Mouse (Mus musculus): Measurements from ENCODE around the gene Olfr493. TPM values are rescaled to one million over a fixed set of nuclear protein-coding genes. Genes with fewer than 3 reads are reported as not detected.

Olfr493 gene
- polyA plus RNA-seq (2012; rRNA removed) (not detected in 2 replicates), polyA plus RNA-seq (2014; fragmentation: Nextera tagmentation; extraction: Ambion mirVana) (not detected in 2 replicates)

- Histone ChIP-seq H3K4me3 (ENCODE audit: insufficient read depth in 1 of 2, low read depth in 2 of 2, low read length in 2 of 2) (no peak within 1 kb of the TSS), H3K27ac (no peak within 1 kb of the TSS), H3K27me3 (ENCODE audit: control insufficient read depth, insufficient read depth, low read length) (no peaks in the 10 kb centered on the region), H3K4me1 (replicated peaks; ENCODE audit: control insufficient read depth in 2 of 2, insufficient read depth in 2 of 2, low read length in 1 of 2) (no peaks in the 10 kb centered on the region), H3K4me2 (ENCODE audit: low read depth) (no peak within 1 kb of the TSS), H3K9ac (replicated peaks) (no peak within 1 kb of the TSS), H3K9me3 (ENCODE audit: control insufficient read depth, low read length) (no peaks in the 10 kb centered on the region), H3K36me3 (replicated peaks; ENCODE audit: control insufficient read depth, insufficient read depth, low read depth) (no peaks in the 10 kb centered on the region)
- no peak for DNase-seq (ENCODE audit: low read depth in 3 of 3, low spot score in 3 of 3)
- TF ChIP-seq CTCF (IDR thresholded peaks at IDR 0.05; ENCODE audit: low read depth), result no peak
- TF ChIP-seq EP300 (IDR thresholded peaks at IDR 0.05; ENCODE audit: low read depth), result no peak
- no peak for ATAC-seq (ENCODE audit: insufficient read depth)
- 24% methylated on average over 1 of the region's 1 CpGs for WGBS (ENCODE audit: insufficient replicate concordance)
Measured at GRCm38 (mm10) chr7:108346879-108347278, at the start of gene Olfr493. Gene Olfr493 (minus strand): TSS chr7:108346979.

GRCm38 (mm10) chr7:108392867-108393266 lies 46.1 kb upstream of the Olfr493 start, which contains the start of gene Olfr495:
Gene Olfr495 (plus strand): TSS chr7:108393167.
- no peaks in the 10 kb centered on the region for H3K27me3 ChIP-seq (ENCODE audit: control insufficient read depth, insufficient read depth, low read length)
- no peaks in the 10 kb centered on the region for H3K9me3 ChIP-seq (ENCODE audit: control insufficient read depth, low read length)
- H3K36me3 ChIP-seq (replicated peaks; ENCODE audit: control insufficient read depth, insufficient read depth, low read depth), result no peaks in the 10 kb centered on the region
- no peak within 1 kb of the TSS for H3K4me3 ChIP-seq (ENCODE audit: insufficient read depth in 1 of 2, low read depth in 2 of 2, low read length in 2 of 2)
- ATAC-seq (ENCODE audit: insufficient read depth) (no peak), DNase-seq (ENCODE audit: low read depth in 3 of 3, low spot score in 3 of 3) (no peak)
- H3K4me2 ChIP-seq (ENCODE audit: low read depth), result no peak within 1 kb of the TSS
- H3K27ac ChIP-seq, result no peak within 1 kb of the TSS
- WGBS (ENCODE audit: insufficient replicate concordance), result 22% methylated on average over 1 of the region's 1 CpGs
- TF ChIP-seq CTCF (IDR thresholded peaks at IDR 0.05; ENCODE audit: low read depth), result no peak
- no peak for TF ChIP-seq EP300 (IDR thresholded peaks at IDR 0.05; ENCODE audit: low read depth)
- no peaks in the 10 kb centered on the region for H3K4me1 ChIP-seq (replicated peaks; ENCODE audit: control insufficient read depth in 2 of 2, insufficient read depth in 2 of 2, low read length in 1 of 2)
- no peak within 1 kb of the TSS for H3K9ac ChIP-seq (replicated peaks)

GRCm38 (mm10) chr7:108365035-108365434 lies 18.3 kb upstream of the Olfr493 start, which contains the start of gene Olfr494:
Gene Olfr494 (plus strand): TSS chr7:108365335.
- WGBS (ENCODE audit: insufficient replicate concordance), result 44% methylated on average over 3 of the region's 3 CpGs
- no peak for DNase-seq (ENCODE audit: low read depth in 3 of 3, low spot score in 3 of 3)
- no peak for ATAC-seq (ENCODE audit: insufficient read depth)

GRCm38 (mm10) chr7:108323574-108323973 lies 23.2 kb downstream of the Olfr493 start, which contains the start of gene Olfr492:
Gene Olfr492 (minus strand): TSS chr7:108323674.
- ATAC-seq (ENCODE audit: insufficient read depth) (no peak), DNase-seq (ENCODE audit: low read depth in 3 of 3, low spot score in 3 of 3) (no peak)
- Histone ChIP-seq H3K4me2 (ENCODE audit: low read depth) (no peak within 1 kb of the TSS), H3K4me3 (ENCODE audit: insufficient read depth in 1 of 2, low read depth in 2 of 2, low read length in 2 of 2) (no peak within 1 kb of the TSS), H3K9me3 (ENCODE audit: control insufficient read depth, low read length) (no peaks in the 10 kb centered on the region), H3K4me1 (replicated peaks; ENCODE audit: control insufficient read depth in 2 of 2, insufficient read depth in 2 of 2, low read length in 1 of 2) (no peaks in the 10 kb centered on the region), H3K9ac (replicated peaks) (no peak within 1 kb of the TSS), H3K36me3 (replicated peaks; ENCODE audit: control insufficient read depth, insufficient read depth, low read depth) (no peaks in the 10 kb centered on the region), H3K27ac (no peak within 1 kb of the TSS), H3K27me3 (ENCODE audit: control insufficient read depth, insufficient read depth, low read length) (no peaks in the 10 kb centered on the region)
- TF ChIP-seq CTCF (IDR thresholded peaks at IDR 0.05; ENCODE audit: low read depth), result no peak
- WGBS (ENCODE audit: insufficient replicate concordance), result 44% methylated on average over 2 of the region's 2 CpGs

More at GRCm38 (mm10) chr7:108365035-108365434, 18.3 kb upstream of the Olfr493 start, which contains the start of gene Olfr494:
- Histone ChIP-seq H3K9me3 (ENCODE audit: control insufficient read depth, low read length) (no peaks in the 10 kb centered on the region), H3K4me1 (replicated peaks; ENCODE audit: control insufficient read depth in 2 of 2, insufficient read depth in 2 of 2, low read length in 1 of 2) (no peaks in the 10 kb centered on the region), H3K4me2 (ENCODE audit: low read depth) (no peak within 1 kb of the TSS), H3K27ac (no peak within 1 kb of the TSS), H3K27me3 (ENCODE audit: control insufficient read depth, insufficient read depth, low read length) (no peaks in the 10 kb centered on the region), H3K4me3 (ENCODE audit: insufficient read depth in 1 of 2, low read depth in 2 of 2, low read length in 2 of 2) (no peak within 1 kb of the TSS), H3K36me3 (replicated peaks; ENCODE audit: control insufficient read depth, insufficient read depth, low read depth) (no peaks in the 10 kb centered on the region), H3K9ac (replicated peaks) (no peak within 1 kb of the TSS)
- TF ChIP-seq CTCF (IDR thresholded peaks at IDR 0.05; ENCODE audit: low read depth) (no peak), EP300 (IDR thresholded peaks at IDR 0.05; ENCODE audit: low read depth) (no peak)

- ATAC-seq (ENCODE audit: insufficient read depth), result no peak
- TF ChIP-seq EP300 (IDR thresholded peaks at IDR 0.05; ENCODE audit: low read depth) (no peak), CTCF (IDR thresholded peaks at IDR 0.05; ENCODE audit: low read depth) (no peak)
Measured at GRCm38 (mm10) chr7:108313151-108313550, 33.6 kb downstream of the Olfr493 start, which contains the start of gene Olfr491. Gene Olfr491 (plus strand): TSS chr7:108313451.

More at GRCm38 (mm10) chr7:108313151-108313550, 33.6 kb downstream of the Olfr493 start, which contains the start of gene Olfr491:
- H3K4me1 ChIP-seq (replicated peaks; ENCODE audit: control insufficient read depth in 2 of 2, insufficient read depth in 2 of 2, low read length in 1 of 2), result no peaks in the 10 kb centered on the region
- H3K9me3 ChIP-seq (ENCODE audit: control insufficient read depth, low read length), result no peaks in the 10 kb centered on the region
- no peaks in the 10 kb centered on the region for H3K27me3 ChIP-seq (ENCODE audit: control insufficient read depth, insufficient read depth, low read length)
- no peak within 1 kb of the TSS for H3K27ac ChIP-seq
- DNase-seq (ENCODE audit: low read depth in 3 of 3, low spot score in 3 of 3), result no peak
- 24% methylated on average over 1 of the region's 1 CpGs for WGBS (ENCODE audit: insufficient replicate concordance)
- H3K36me3 ChIP-seq (replicated peaks; ENCODE audit: control insufficient read depth, insufficient read depth, low read depth), result no peaks in the 10 kb centered on the region
- no peak within 1 kb of the TSS for H3K9ac ChIP-seq (replicated peaks)
- H3K4me3 ChIP-seq (ENCODE audit: insufficient read depth in 1 of 2, low read depth in 2 of 2, low read length in 2 of 2), result no peak within 1 kb of the TSS
- no peak within 1 kb of the TSS for H3K4me2 ChIP-seq (ENCODE audit: low read depth)

Other genes starting within 250 kb of the Olfr493 start
- gene Olfr482, start 249.4 kb downstream of the Olfr493 start, polyA plus RNA-seq (2012; rRNA removed), result 0.01 TPM in 2 replicates
- gene Olfr482, start 249.4 kb downstream of the Olfr493 start, polyA plus RNA-seq (2014; fragmentation: Nextera tagmentation; extraction: Ambion mirVana), result not detected in 2 replicates
- not detected in 2 replicates for gene Olfr483, start 246.1 kb downstream of the Olfr493 start, polyA plus RNA-seq (2012; rRNA removed)
- gene Olfr483, start 246.1 kb downstream of the Olfr493 start, polyA plus RNA-seq (2014; fragmentation: Nextera tagmentation; extraction: Ambion mirVana), result not detected in 2 replicates
- not detected in 2 replicates for gene Olfr484, start 219.5 kb downstream of the Olfr493 start, polyA plus RNA-seq (2012; rRNA removed)
- gene Olfr484, start 219.5 kb downstream of the Olfr493 start, polyA plus RNA-seq (2014; fragmentation: Nextera tagmentation; extraction: Ambion mirVana), result not detected in 2 replicates
- not detected in 2 replicates for gene Olfr485, start 187.1 kb downstream of the Olfr493 start, polyA plus RNA-seq (2012; rRNA removed)
- not detected in 2 replicates for gene Olfr485, start 187.1 kb downstream of the Olfr493 start, polyA plus RNA-seq (2014; fragmentation: Nextera tagmentation; extraction: Ambion mirVana)
- gene Olfr486, start 174.2 kb downstream of the Olfr493 start, polyA plus RNA-seq (2012; rRNA removed), result not detected in 2 replicates
- gene Olfr486, start 174.2 kb downstream of the Olfr493 start, polyA plus RNA-seq (2014; fragmentation: Nextera tagmentation; extraction: Ambion mirVana), result not detected in 2 replicates
- not detected in 2 replicates for gene Olfr487, start 132.3 kb downstream of the Olfr493 start, polyA plus RNA-seq (2012; rRNA removed)
- gene Olfr487, start 132.3 kb downstream of the Olfr493 start, polyA plus RNA-seq (2014; fragmentation: Nextera tagmentation; extraction: Ambion mirVana), result not detected in 2 replicates
- gene Olfr488, start 88.6 kb downstream of the Olfr493 start, polyA plus RNA-seq (2012; rRNA removed), result not detected in 2 replicates
- not detected in 2 replicates for gene Olfr488, start 88.6 kb downstream of the Olfr493 start, polyA plus RNA-seq (2014; fragmentation: Nextera tagmentation; extraction: Ambion mirVana)
- gene Olfr490, start 58.0 kb downstream of the Olfr493 start, polyA plus RNA-seq (2012; rRNA removed), result not detected in 2 replicates
- not detected in 2 replicates for gene Olfr490, start 58.0 kb downstream of the Olfr493 start, polyA plus RNA-seq (2014; fragmentation: Nextera tagmentation; extraction: Ambion mirVana)
- not detected in 2 replicates for gene Olfr491, start 33.5 kb downstream of the Olfr493 start, polyA plus RNA-seq (2012; rRNA removed)
- gene Olfr491, start 33.5 kb downstream of the Olfr493 start, polyA plus RNA-seq (2014; fragmentation: Nextera tagmentation; extraction: Ambion mirVana), result not detected in 2 replicates
- gene Olfr492, start 23.3 kb downstream of the Olfr493 start, polyA plus RNA-seq (2012; rRNA removed), result not detected in 2 replicates
- not detected in 2 replicates for gene Olfr492, start 23.3 kb downstream of the Olfr493 start, polyA plus RNA-seq (2014; fragmentation: Nextera tagmentation; extraction: Ambion mirVana)
- gene Olfr494, start 18.4 kb upstream of the Olfr493 start, polyA plus RNA-seq (2012; rRNA removed), result not detected in 2 replicates
- gene Olfr494, start 18.4 kb upstream of the Olfr493 start, polyA plus RNA-seq (2014; fragmentation: Nextera tagmentation; extraction: Ambion mirVana), result not detected in 2 replicates
- not detected in 2 replicates for gene Olfr495, start 46.2 kb upstream of the Olfr493 start, polyA plus RNA-seq (2012; rRNA removed)
- gene Olfr495, start 46.2 kb upstream of the Olfr493 start, polyA plus RNA-seq (2014; fragmentation: Nextera tagmentation; extraction: Ambion mirVana), result not detected in 2 replicates
- gene Olfr497, start 73.4 kb upstream of the Olfr493 start, polyA plus RNA-seq (2012; rRNA removed), result not detected in 2 replicates
- not detected in 2 replicates for gene Olfr497, start 73.4 kb upstream of the Olfr493 start, polyA plus RNA-seq (2014; fragmentation: Nextera tagmentation; extraction: Ambion mirVana)
- not detected in 2 replicates for gene Olfr498, start 118.3 kb upstream of the Olfr493 start, polyA plus RNA-seq (2012; rRNA removed)
- not detected in 2 replicates for gene Olfr498, start 118.3 kb upstream of the Olfr493 start, polyA plus RNA-seq (2014; fragmentation: Nextera tagmentation; extraction: Ambion mirVana)
- gene Olfr502, start 178.1 kb upstream of the Olfr493 start, polyA plus RNA-seq (2012; rRNA removed), result not detected in 2 replicates
- not detected in 2 replicates for gene Olfr502, start 178.1 kb upstream of the Olfr493 start, polyA plus RNA-seq (2014; fragmentation: Nextera tagmentation; extraction: Ambion mirVana)
- gene Olfr503, start 197.5 kb upstream of the Olfr493 start, polyA plus RNA-seq (2012; rRNA removed), result not detected in 2 replicates
- gene Olfr503, start 197.5 kb upstream of the Olfr493 start, polyA plus RNA-seq (2014; fragmentation: Nextera tagmentation; extraction: Ambion mirVana), result not detected in 2 replicates
- gene Olfr504, start 218.8 kb upstream of the Olfr493 start, polyA plus RNA-seq (2012; rRNA removed), result not detected in 2 replicates
- gene Olfr504, start 218.8 kb upstream of the Olfr493 start, polyA plus RNA-seq (2014; fragmentation: Nextera tagmentation; extraction: Ambion mirVana), result not detected in 2 replicates